In genomic region chr5:144194416-144194815, GRCm38 (mm10) we compare ENCODE assay signal across 12 mouse cellular contexts.
"Had no signal": no experiment of that assay in that cellular context is flagged by ENCODE, and none has a peak within 500 bp of the region (broad histone marks: within the 10 kb centered on the region; RNA-seq: fewer than 3 reads in every experiment).

No protein-coding gene starts in this region.

- H3K36me3 ChIP-seq: liver, embryonic 12.5 days had no signal

- DNase-seq: lung, adult 18-20 months; lung, embryonic 14.5 days; lung, postnatal 10 days; lung, postnatal 4 days; midbrain, embryonic 14.5 days; right cerebral cortex, postnatal 25 days; spleen, adult 18-20 months; thymus, adult 18-20 months; thymus, postnatal 14 days; thymus, postnatal 36 days had no signal

- H3K27me3 ChIP-seq: liver, embryonic 12.5 days; neural tube, embryonic 12.5 days had no signal
